Mouse (Mus musculus): ENCODE data around the gene Gm34653. TPM values are rescaled to one million over a fixed set of nuclear protein-coding genes. Genes with fewer than 3 reads are reported as not detected.
"Not testable (repeated sequence)": the region's sequence is repeated elsewhere in the genome, so short reads cannot be mapped to it uniquely, and the experiment has no call there.

Gene Gm34653
- total RNA-seq (2012; rRNA removed) = not detected in 2 replicates
- total RNA-seq (2014; rRNA removed) = not detected in 2 replicates
- polyA plus RNA-seq (2012; ENCODE audit: insufficient read length, low read depth) = not detected in 2 replicates

- H3K9me3 ChIP-seq (replicated peaks; ENCODE audit: low read length); H3K27ac ChIP-seq (ENCODE audit: insufficient read depth, low read depth); dilution Hi-C loops (cut with MboI; ENCODE audit: extremely low pct_ligation_motif_present, extremely low pct_unique_long_range_greater_than_20kb, low sequenced_read_pairs); H3K36me3 ChIP-seq (replicated peaks in 1 of 2; ENCODE audit: control insufficient read depth in 1 of 2, insufficient read depth in 1 of 2, low read length in 1 of 2); H3K27me3 ChIP-seq (replicated peaks); H3K4me3 ChIP-seq (replicated peaks in 1 of 3; ENCODE audit: low read depth in 2 of 3, low read length in 2 of 3, poor library complexity in 1 of 3); H3K79me2 ChIP-seq (replicated peaks; ENCODE audit: control insufficient read depth, extremely low read depth, insufficient read depth, poor library complexity, severe bottlenecking); in situ Hi-C loops (cut with MboI; ENCODE audit: low pct_ligation_motif_present, low pct_unique_long_range_greater_than_20kb, low sequenced_read_pairs); DNase-seq (ENCODE audit: extremely low read depth); H3K4me1 ChIP-seq (ENCODE audit: control insufficient read depth in 1 of 2, insufficient read depth in 2 of 2): not testable (repeated sequence)
- peak within 1 kb of the TSS; percentile 44; the same call in 1 of the 2 replicates for H3K9ac ChIP-seq (ENCODE audit: insufficient read depth, low read depth)
- peak within 1 kb of the TSS; percentile 56 for H3K4me2 ChIP-seq (ENCODE audit: insufficient read depth, low read depth, poor library complexity, severe bottlenecking)
These were observed at the start of gene Gm34653 for GRCm38 (mm10) chr2:34832766-34833457. TSS of gene Gm34653 (plus strand) at chr2:34833007.

- H3K4me3 ChIP-seq (replicated peaks in 1 of 3; ENCODE audit: low read depth in 2 of 3, low read length in 2 of 3, poor library complexity in 1 of 3) = no peak overlapping the region
- H3K4me2 ChIP-seq (ENCODE audit: insufficient read depth, low read depth, poor library complexity, severe bottlenecking) = no peak overlapping the region
- in situ Hi-C loops (cut with MboI; ENCODE audit: low pct_ligation_motif_present, low pct_unique_long_range_greater_than_20kb, low sequenced_read_pairs) = loop anchor here (25.0 kb wide), 1 partner anchor 329 kb away; the partner anchor contains the start of genes AI182371 and Cntrl
- dilution Hi-C loops (cut with MboI; ENCODE audit: extremely low pct_ligation_motif_present, extremely low pct_unique_long_range_greater_than_20kb, low sequenced_read_pairs) = no loop called here
- H3K9ac ChIP-seq (ENCODE audit: insufficient read depth, low read depth) = no peak overlapping the region
- TF ChIP-seq CTCF (conservative IDR thresholded peaks at IDR 0.05 in 1 of 2, IDR thresholded peaks at IDR 0.05 in 1 of 2; ENCODE audit: low read depth in 2 of 2, low read length in 2 of 2) = no peak
- no peak for TF ChIP-seq ZMIZ1 (IDR thresholded peaks at IDR 0.05; ENCODE audit: low read depth, low read length)
- TF ChIP-seq EP300 (IDR thresholded peaks at IDR 0.05; ENCODE audit: low read length) = no peak
- no peak for TF ChIP-seq ZC3H11A (IDR thresholded peaks at IDR 0.05; ENCODE audit: low read depth, low read length)
- no peak for TF ChIP-seq ZNF384 (IDR thresholded peaks at IDR 0.05; ENCODE audit: low read depth, low read length)
- TF ChIP-seq ETS1 (conservative IDR thresholded peaks at IDR 0.05; ENCODE audit: low read depth, low read length) = no peak
- TF ChIP-seq KAT2A (IDR thresholded peaks at IDR 0.05; ENCODE audit: insufficient replicate concordance, low read length) = no peak
- TF ChIP-seq NRF1 (IDR thresholded peaks at IDR 0.05; ENCODE audit: low read depth, low read length) = no peak
- no peak for TF ChIP-seq MAX (IDR thresholded peaks at IDR 0.05; ENCODE audit: low read length)
- TF ChIP-seq USF2 (conservative IDR thresholded peaks at IDR 0.05; ENCODE audit: low read depth, low read length) = no peak
- TF ChIP-seq RAD21 (IDR thresholded peaks at IDR 0.05; ENCODE audit: low read depth, low read length) = no peak
- no peak for TF ChIP-seq SMC3 (IDR thresholded peaks at IDR 0.05; ENCODE audit: low read depth, low read length)
- TF ChIP-seq ZKSCAN1 (IDR thresholded peaks at IDR 0.05; ENCODE audit: borderline replicate concordance, low read depth, low read length) = no peak
- DNase-seq (ENCODE audit: extremely low read depth) = no peak
- H3K4me1 ChIP-seq (ENCODE audit: control insufficient read depth in 1 of 2, insufficient read depth in 2 of 2) = peaks cover 0 to 16% of the 10 kb centered on the region in 2 experiments; a peak in 2 of 4 replicates
- peaks cover 4% of the 10 kb centered on the region; the same call in 1 of the 2 replicates for H3K79me2 ChIP-seq (replicated peaks; ENCODE audit: control insufficient read depth, extremely low read depth, insufficient read depth, poor library complexity, severe bottlenecking)
- peaks cover 6% of the 10 kb centered on the region for H3K9me3 ChIP-seq (replicated peaks; ENCODE audit: low read length)
- peaks cover 61 to 88% of the 10 kb centered on the region in 2 experiments for H3K36me3 ChIP-seq (replicated peaks in 1 of 2; ENCODE audit: control insufficient read depth in 1 of 2, insufficient read depth in 1 of 2, low read length in 1 of 2)
- H3K27me3 ChIP-seq (replicated peaks) = no peaks in the 10 kb centered on the region
- no peak overlapping the region for H3K27ac ChIP-seq (ENCODE audit: insufficient read depth, low read depth)
These were observed 49.5 kb upstream of the Gm34653 start for GRCm38 (mm10) chr2:34783064-34784020.
